Mouse (Mus musculus): ENCODE measurements around the gene Epha4.

- TF ChIP-seq CTCF (IDR thresholded peaks at IDR 0.05) (no peak), EP300 (IDR thresholded peaks at IDR 0.05) (no peak)
Observed at GRCm38 (mm10) chr1:77412285-77412684, 102.6 kb downstream of the Epha4 start.
